Mouse (Mus musculus): ENCODE results near the gene Lancl1. TPM values are rescaled to one million over a fixed set of nuclear protein-coding genes. Genes with fewer than 3 reads are reported as not detected.
A peak's percentile ranks its signal among the peaks of the same experiment; 100 is the strongest.

Gene Lancl1
- total and polyA plus RNA-seq, 3 experiments = 29.3 to 50.3 TPM; not detected in 1

- no peak overlapping the region for H3K4me3 ChIP-seq (ENCODE audit: control insufficient read depth in 1 of 2, insufficient read depth in 1 of 2, low read depth in 2 of 2, low read length in 2 of 2)
- no peak overlapping the region for H3K9ac ChIP-seq (ENCODE audit: control insufficient read depth, low read depth, low read length, poor library complexity, severe bottlenecking)
- no peak overlapping the region; the same call in 1 of the 2 replicates for H3K27ac ChIP-seq (ENCODE audit: control insufficient read depth, low read depth, low read length)
- H3K27me3 ChIP-seq (ENCODE audit: control insufficient read depth in 1 of 2, insufficient read depth in 2 of 2, low read length in 2 of 2) = no peaks in the 10 kb centered on the region
- H3K4me1 ChIP-seq (ENCODE audit: control insufficient read depth in 1 of 2, insufficient read depth in 2 of 2, low read length in 2 of 2) = 0 out of 4 replicates have a peak, but pooled peaks cover 0 to 2% of the 10 kb centered on the region in 2 experiments
- H3K36me3 ChIP-seq (ENCODE audit: control insufficient read depth in 1 of 2, insufficient read depth in 2 of 2, low read length in 2 of 2) = peaks cover 0 to 13% of the 10 kb centered on the region in 2 experiments
- DNase-seq (ENCODE audit: low read depth, low spot score) = peak; percentile 83
- no peak for TF ChIP-seq HCFC1 (IDR thresholded peaks at IDR 0.05; ENCODE audit: low read depth, low read length)
- peak; percentile 66 for TF ChIP-seq MAX (IDR thresholded peaks at IDR 0.05; ENCODE audit: low read length)
- no peak for TF ChIP-seq GATA1 (IDR thresholded peaks at IDR 0.05; ENCODE audit: low read depth, low read length)
- no peak for TF ChIP-seq ETS1 (IDR thresholded peaks at IDR 0.05; ENCODE audit: low read depth, low read length)
- TF ChIP-seq MYC (IDR thresholded peaks at IDR 0.05; ENCODE audit: low read depth, low read length) = peak; percentile 71
- no peaks in the 10 kb centered on the region for H3K9me3 ChIP-seq (replicated peaks; ENCODE audit: insufficient read depth, low read length)
- H3K79me2 ChIP-seq (ENCODE audit: control insufficient read depth, insufficient read depth, low read length, poor library complexity) = no peaks in the 10 kb centered on the region
These were observed 35.0 kb downstream of the Lancl1 start for GRCm38 (mm10) chr1:67003699-67004098.

- Histone ChIP-seq H3K36me3 (ENCODE audit: control insufficient read depth in 1 of 2, insufficient read depth in 2 of 2, low read length in 2 of 2) (peaks cover 0 to 13% of the 10 kb centered on the region in 2 experiments), H3K9ac (ENCODE audit: control insufficient read depth, low read depth, low read length, poor library complexity, severe bottlenecking) (no peak overlapping the region), H3K9me3 (replicated peaks; ENCODE audit: insufficient read depth, low read length) (no peaks in the 10 kb centered on the region), H3K79me2 (ENCODE audit: control insufficient read depth, insufficient read depth, low read length, poor library complexity) (no peaks in the 10 kb centered on the region), H3K4me1 (ENCODE audit: control insufficient read depth in 1 of 2, insufficient read depth in 2 of 2, low read length in 2 of 2) (0 out of 4 replicates have a peak, but pooled peaks cover 0 to 2% of the 10 kb centered on the region in 2 experiments), H3K27me3 (ENCODE audit: control insufficient read depth in 1 of 2, insufficient read depth in 2 of 2, low read length in 2 of 2) (no peaks in the 10 kb centered on the region), H3K27ac (ENCODE audit: control insufficient read depth, low read depth, low read length) (no peak overlapping the region), H3K4me3 (ENCODE audit: control insufficient read depth in 1 of 2, insufficient read depth in 1 of 2, low read depth in 2 of 2, low read length in 2 of 2) (no peak overlapping the region)
- no peak for DNase-seq (ENCODE audit: low read depth, low spot score)
- no peak for TF ChIP-seq SIN3A (IDR thresholded peaks at IDR 0.05; ENCODE audit: low read length)
- TF ChIP-seq USF1 (IDR thresholded peaks at IDR 0.05; ENCODE audit: low read depth, low read length) = no peak
- TF ChIP-seq MEF2A (IDR thresholded peaks at IDR 0.05; ENCODE audit: extremely low read depth, insufficient replicate concordance, low read depth, low read length, poor library complexity, severe bottlenecking) = no peak
- TF ChIP-seq ETS1 (IDR thresholded peaks at IDR 0.05; ENCODE audit: low read depth, low read length) = no peak
- no peak for TF ChIP-seq MYB (IDR thresholded peaks at IDR 0.05; ENCODE audit: low read depth, low read length)
- TF ChIP-seq KAT2A (conservative IDR thresholded peaks at IDR 0.05; ENCODE audit: low read depth, low read length) = no peak
- TF ChIP-seq POLR2A (IDR thresholded peaks at IDR 0.05; ENCODE audit: control insufficient read depth in 1 of 2, insufficient read depth in 1 of 2, low read depth in 1 of 2, low read length in 2 of 2, poor library complexity in 1 of 2) = no peak
- TF ChIP-seq E2F4 (IDR thresholded peaks at IDR 0.05; ENCODE audit: borderline replicate concordance, low read depth, low read length) = no peak
These were observed 36.4 kb downstream of the Lancl1 start for GRCm38 (mm10) chr1:67002226-67002625.

GRCm38 (mm10) chr1:67001367-67001766 lies 37.3 kb downstream of the Lancl1 start:
- Histone ChIP-seq H3K4me3 (ENCODE audit: control insufficient read depth in 1 of 2, insufficient read depth in 1 of 2, low read depth in 2 of 2, low read length in 2 of 2) (no peak overlapping the region), H3K9ac (ENCODE audit: control insufficient read depth, low read depth, low read length, poor library complexity, severe bottlenecking) (no peak overlapping the region), H3K27ac (ENCODE audit: control insufficient read depth, low read depth, low read length) (no peak overlapping the region), H3K4me1 (ENCODE audit: control insufficient read depth in 1 of 2, insufficient read depth in 2 of 2, low read length in 2 of 2) (0 out of 4 replicates have a peak, but pooled peaks cover 0 to 2% of the 10 kb centered on the region in 2 experiments), H3K79me2 (ENCODE audit: control insufficient read depth, insufficient read depth, low read length, poor library complexity) (no peaks in the 10 kb centered on the region), H3K27me3 (ENCODE audit: control insufficient read depth in 1 of 2, insufficient read depth in 2 of 2, low read length in 2 of 2) (no peaks in the 10 kb centered on the region), H3K9me3 (replicated peaks; ENCODE audit: insufficient read depth, low read length) (no peaks in the 10 kb centered on the region), H3K36me3 (ENCODE audit: control insufficient read depth in 1 of 2, insufficient read depth in 2 of 2, low read length in 2 of 2) (peaks cover 0 to 13% of the 10 kb centered on the region in 2 experiments; a peak in 3 of 4 replicates)
- peak; percentile 64 for DNase-seq (ENCODE audit: low read depth, low spot score)
- TF ChIP-seq GABPA (IDR thresholded peaks at IDR 0.05; ENCODE audit: low read depth, low read length) (no peak), USF1 (IDR thresholded peaks at IDR 0.05; ENCODE audit: low read depth, low read length) (no peak), CHD2 (IDR thresholded peaks at IDR 0.05; ENCODE audit: low read length) (no peak), CHD1 (IDR thresholded peaks at IDR 0.05; ENCODE audit: low read depth, low read length) (no peak), GATA1 (IDR thresholded peaks at IDR 0.05; ENCODE audit: low read depth, low read length) (no peak)

All from MEL (cell line).